Mouse (Mus musculus): ENCODE measurements at regions not wholly inside any gene's neighbourhood (a gene's known extent, or its start where the extent isn't known, plus 50 kb on each side); places are given as distances from the start of the nearest gene placed in this dataset.

DNA sequence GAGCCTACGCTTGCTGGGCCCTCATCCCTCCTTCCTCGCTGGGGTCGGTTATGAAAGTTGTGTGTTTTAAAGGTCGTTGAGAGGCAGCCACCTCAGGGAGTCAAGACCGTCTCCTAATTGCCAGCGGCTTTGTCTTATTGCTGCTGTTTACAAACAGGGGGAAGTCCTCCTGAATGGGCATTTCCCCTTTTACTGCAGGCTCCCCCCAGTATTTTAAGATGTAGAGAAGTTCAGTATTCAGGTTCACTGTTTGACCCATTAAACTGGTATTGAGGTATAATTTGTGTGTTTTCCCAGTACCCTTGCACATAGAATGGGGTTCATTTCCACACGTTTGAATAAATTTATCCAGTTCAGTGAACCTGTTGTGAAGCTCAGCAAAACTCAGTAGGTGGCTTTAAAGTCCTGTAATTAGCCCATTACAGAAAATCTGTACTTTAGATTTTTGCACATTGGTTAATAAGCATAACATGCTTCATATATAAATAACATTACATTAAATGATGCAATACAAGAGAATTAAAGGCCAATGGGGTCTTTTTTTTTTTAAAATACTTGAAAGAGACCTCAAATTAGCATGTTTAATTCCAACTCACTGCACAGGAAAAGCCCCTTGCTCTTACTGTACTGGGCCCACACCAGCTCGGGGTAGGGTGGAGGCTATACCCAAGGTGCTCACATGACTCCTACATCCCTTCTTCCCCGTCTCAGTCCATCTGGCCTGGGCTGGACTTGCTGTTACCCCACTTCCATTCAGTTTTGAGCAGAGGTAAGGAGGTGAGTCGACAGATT, 63.7 kb downstream of the Nkx2-1 start:
- Histone ChIP-seq H3K27me3 (peaks cover 77% of the 10 kb centered on the region), H3K4me3 (replicated peaks) (no peak overlapping the region), H3K9me3 (no peaks in the 10 kb centered on the region), H3K36me3 (no peaks in the 10 kb centered on the region), H3K27ac (no peak overlapping the region), H3K9ac (replicated peaks) (no peak overlapping the region), H3K4me2 (replicated peaks) (no peak overlapping the region), H3K4me1 (replicated peaks) (peaks cover 3% of the 10 kb centered on the region; the same call in 1 of the 2 replicates)
- 0 out of 2 replicates have a peak, but pooled peaks have one; percentile 45 for ATAC-seq
- 48% methylated on average over 10 of the region's 10 CpGs for WGBS

DNA sequence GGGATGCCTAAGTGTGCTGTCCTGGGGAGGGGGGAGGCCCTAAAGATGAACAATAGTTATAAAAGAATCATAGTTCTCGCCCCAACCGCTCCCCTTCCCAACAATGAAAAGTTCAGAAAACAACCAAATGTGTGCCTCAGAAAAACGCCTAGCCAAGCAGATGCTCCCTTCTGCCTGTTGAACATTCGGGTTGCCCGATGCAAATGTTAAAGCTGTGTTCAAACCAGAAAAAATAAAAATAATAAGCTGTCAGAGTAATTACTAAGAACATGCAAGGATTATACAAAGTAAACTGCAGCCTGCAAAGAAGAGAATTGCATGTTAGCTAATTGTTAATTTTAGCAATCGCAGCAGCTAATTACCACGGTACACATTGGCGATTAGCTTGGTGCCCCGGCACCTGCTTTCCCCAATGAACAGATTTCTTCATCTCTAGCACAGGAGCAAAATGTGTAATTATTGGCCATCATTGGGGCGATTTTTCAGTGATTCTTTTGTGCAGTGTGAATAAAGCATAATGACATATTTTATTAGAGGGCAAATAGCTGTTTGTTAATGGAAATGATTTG, 65.7 kb downstream of the Nkx2-1 start:
- Histone ChIP-seq H3K4me2 (replicated peaks) (no peak overlapping the region), H3K36me3 (no peaks in the 10 kb centered on the region), H3K4me3 (replicated peaks) (no peak overlapping the region), H3K4me1 (replicated peaks) (peaks cover 3% of the 10 kb centered on the region; the same call in 1 of the 2 replicates), H3K27me3 (peaks cover 81% of the 10 kb centered on the region), H3K9me3 (no peaks in the 10 kb centered on the region), H3K9ac (replicated peaks) (no peak overlapping the region), H3K27ac (no peak overlapping the region)
- no peak for ATAC-seq
- WGBS = 54% methylated on average over 10 of the region's 10 CpGs

DNA sequence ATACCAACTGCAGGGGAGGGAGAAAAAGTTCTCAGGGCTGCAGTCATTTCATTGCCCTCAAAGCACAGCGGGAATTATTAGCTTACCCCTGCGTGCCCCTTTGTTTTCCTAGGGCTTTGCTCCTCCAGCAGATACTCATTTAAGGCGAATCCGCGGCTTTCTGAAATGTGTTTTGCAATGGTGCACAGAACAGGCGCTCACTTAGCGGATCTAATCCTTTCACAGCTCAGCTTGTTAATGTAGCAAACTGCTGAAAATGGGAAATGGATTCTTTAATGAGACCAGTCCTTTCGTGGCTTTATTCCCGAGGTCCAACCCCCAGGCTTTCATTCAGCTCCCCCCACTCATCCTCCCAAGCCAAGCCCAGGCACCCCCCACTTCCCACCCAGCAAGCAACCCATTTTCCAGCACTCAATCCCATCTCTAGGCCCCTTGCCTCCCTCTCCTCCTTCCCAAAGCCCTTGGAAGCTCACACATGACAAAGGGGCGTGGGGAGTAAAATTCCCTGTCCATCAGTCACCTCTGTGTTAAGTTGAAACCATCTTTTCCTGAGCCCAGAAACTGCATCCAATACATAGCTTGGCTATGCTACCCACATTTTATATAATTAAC, 77.1 kb downstream of the Nkx2-1 start:
- no peaks in the 10 kb centered on the region for H3K36me3 ChIP-seq
- no peak overlapping the region for H3K9ac ChIP-seq (replicated peaks)
- H3K4me2 ChIP-seq (replicated peaks) = peak overlapping the region; percentile 40
- H3K4me1 ChIP-seq (replicated peaks) = peaks cover 18% of the 10 kb centered on the region
- no peaks in the 10 kb centered on the region for H3K9me3 ChIP-seq
- peak overlapping the region; percentile 13; the same call in 1 of the 2 replicates for H3K4me3 ChIP-seq (replicated peaks)
- H3K27me3 ChIP-seq = peaks cover 92% of the 10 kb centered on the region
- peak; percentile 69 for ATAC-seq
- H3K27ac ChIP-seq = no peak overlapping the region
- WGBS = 2% methylated on average over 10 of the region's 10 CpGs

GRCm38 (mm10) chr12:56458665-56459507, 77.8 kb downstream of the Nkx2-1 start:
- WGBS = 4% methylated on average over 16 of the region's 16 CpGs
- peak overlapping the region; percentile 13 for H3K4me3 ChIP-seq (replicated peaks)
- H3K27ac ChIP-seq = no peak overlapping the region

DNA sequence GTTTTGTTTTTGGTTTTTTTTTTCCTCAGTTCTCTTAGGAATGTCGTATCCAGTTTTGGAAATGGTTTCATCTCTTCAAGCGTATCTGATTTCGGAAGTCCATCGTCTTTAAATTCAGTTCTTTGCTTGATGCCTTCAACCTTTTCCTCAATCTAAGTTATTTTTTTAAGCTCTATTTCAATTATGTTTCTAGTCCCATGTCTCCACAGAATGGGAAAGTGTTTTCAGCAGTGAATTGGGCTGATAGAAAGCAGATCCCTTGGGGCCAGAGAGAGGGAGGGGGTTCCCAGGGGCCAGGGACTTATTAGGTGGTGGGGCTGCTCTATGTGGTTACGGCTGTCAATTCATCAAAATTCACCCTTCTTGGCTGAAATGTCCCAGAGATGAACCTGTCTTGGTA, 78.8 kb downstream of the Nkx2-1 start:
- Histone ChIP-seq H3K9me3 (no peaks in the 10 kb centered on the region), H3K36me3 (no peaks in the 10 kb centered on the region), H3K4me2 (replicated peaks) (no peak overlapping the region), H3K9ac (replicated peaks) (no peak overlapping the region), H3K4me1 (replicated peaks) (peaks cover 18% of the 10 kb centered on the region), H3K4me3 (replicated peaks) (no peak overlapping the region), H3K27me3 (peaks cover 92% of the 10 kb centered on the region), H3K27ac (no peak overlapping the region)
- 25% methylated on average over 5 of the region's 5 CpGs for WGBS
- no peak for ATAC-seq

More at GRCm38 (mm10) chr12:56458665-56459507, 77.8 kb downstream of the Nkx2-1 start:
- peaks cover 92% of the 10 kb centered on the region for H3K27me3 ChIP-seq
- peaks cover 18% of the 10 kb centered on the region for H3K4me1 ChIP-seq (replicated peaks)
- H3K4me2 ChIP-seq (replicated peaks) = peak overlapping the region; percentile 40
- ATAC-seq = peak; percentile 73
- no peaks in the 10 kb centered on the region for H3K36me3 ChIP-seq
- H3K9ac ChIP-seq (replicated peaks) = no peak overlapping the region
- H3K9me3 ChIP-seq = no peaks in the 10 kb centered on the region

GRCm38 (mm10) chr12:56457356-56457755, 79.4 kb downstream of the Nkx2-1 start:
- peaks cover 92% of the 10 kb centered on the region for H3K27me3 ChIP-seq
- no peak for ATAC-seq
- no peaks in the 10 kb centered on the region for H3K36me3 ChIP-seq
- H3K9me3 ChIP-seq = 0 out of 2 replicates have a peak, but pooled peaks cover 4% of the 10 kb centered on the region
- H3K4me3 ChIP-seq (replicated peaks) = no peak overlapping the region
- no peak overlapping the region for H3K9ac ChIP-seq (replicated peaks)
- H3K27ac ChIP-seq = no peak overlapping the region
- 0% methylated on average over 2 of the region's 2 CpGs for WGBS
- no peak overlapping the region for H3K4me2 ChIP-seq (replicated peaks)
- H3K4me1 ChIP-seq (replicated peaks) = peaks cover 18% of the 10 kb centered on the region

DNA sequence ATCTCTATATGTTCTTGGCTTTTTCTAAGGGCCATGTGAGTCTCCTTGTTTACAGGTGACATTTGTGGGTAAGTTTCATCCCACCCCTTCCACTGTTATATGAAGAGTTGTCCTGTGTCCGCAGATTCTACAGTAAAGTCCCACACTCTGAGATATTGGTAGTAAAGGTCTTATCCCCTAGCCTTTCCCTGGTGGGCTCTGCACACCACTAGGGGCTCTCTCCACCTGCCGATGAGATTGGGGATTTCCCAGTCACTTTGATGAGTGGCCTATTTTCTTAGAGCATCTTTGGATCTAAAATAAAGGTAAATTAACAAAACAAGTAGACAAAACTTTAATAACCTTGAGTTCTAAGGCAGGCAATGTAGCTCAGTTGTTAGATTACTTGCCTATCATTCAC, 86.4 kb downstream of the Nkx2-1 start:
- Histone ChIP-seq H3K9ac (replicated peaks) (no peak overlapping the region), H3K9me3 (0 out of 2 replicates have a peak, but pooled peaks cover 4% of the 10 kb centered on the region), H3K4me3 (replicated peaks) (no peak overlapping the region), H3K27ac (no peak overlapping the region), H3K4me1 (replicated peaks) (no peaks in the 10 kb centered on the region), H3K36me3 (no peaks in the 10 kb centered on the region), H3K4me2 (replicated peaks) (no peak overlapping the region), H3K27me3 (peaks cover 85% of the 10 kb centered on the region)
- ATAC-seq = no peak
- 84% methylated on average over 2 of the region's 2 CpGs for whole genome bisulfite sequencing

- H3K9me3 ChIP-seq = 0 out of 2 replicates have a peak, but pooled peaks cover 4% of the 10 kb centered on the region
- no peak overlapping the region for H3K9ac ChIP-seq (replicated peaks)
These were observed 87.7 kb downstream of the Nkx2-1 start for GRCm38 (mm10) chr12:56448786-56449564.

GRCm38 (mm10) chr12:56441166-56441817, 95.4 kb downstream of the Nkx2-1 start:
- no peak overlapping the region for H3K4me2 ChIP-seq (replicated peaks)
- peaks cover 41% of the 10 kb centered on the region for H3K27me3 ChIP-seq
- WGBS = 57% methylated on average over 8 of the region's 8 CpGs
- no peaks in the 10 kb centered on the region for H3K9me3 ChIP-seq
- H3K9ac ChIP-seq (replicated peaks) = no peak overlapping the region
- no peak overlapping the region for H3K27ac ChIP-seq
- H3K4me3 ChIP-seq (replicated peaks) = no peak overlapping the region
- H3K36me3 ChIP-seq = no peaks in the 10 kb centered on the region
- H3K4me1 ChIP-seq (replicated peaks) = peaks cover 17% of the 10 kb centered on the region
- no peak for ATAC-seq

More at GRCm38 (mm10) chr12:56448786-56449564, 87.7 kb downstream of the Nkx2-1 start:
- Histone ChIP-seq H3K4me3 (replicated peaks) (no peak overlapping the region), H3K36me3 (no peaks in the 10 kb centered on the region), H3K4me1 (replicated peaks) (no peaks in the 10 kb centered on the region), H3K27ac (no peak overlapping the region), H3K27me3 (peaks cover 79% of the 10 kb centered on the region), H3K4me2 (replicated peaks) (no peak overlapping the region)
- 82% methylated on average over 12 of the region's 12 CpGs for WGBS
- no peak for ATAC-seq

GRCm38 (mm10) chr12:56440068-56440847, 94.6 kb upstream of the Mbip start:
- peaks cover 36% of the 10 kb centered on the region for H3K27me3 ChIP-seq

More at GRCm38 (mm10) chr12:56440068-56440847, 94.6 kb upstream of the Mbip start:
- Histone ChIP-seq H3K36me3 (no peaks in the 10 kb centered on the region), H3K9ac (replicated peaks) (no peak overlapping the region), H3K4me2 (replicated peaks) (no peak overlapping the region), H3K27ac (no peak overlapping the region), H3K4me3 (replicated peaks) (no peak overlapping the region), H3K9me3 (no peaks in the 10 kb centered on the region), H3K4me1 (replicated peaks) (peaks cover 17% of the 10 kb centered on the region)
- peak; percentile 76; the same call in 1 of the 2 replicates for ATAC-seq
- 34% methylated on average over 12 of the region's 12 CpGs for WGBS
